Mouse (Mus musculus) forebrain, embryonic 11.5 days (tissue): ENCODE measurements at regions not wholly inside any gene's neighbourhood (a gene's known extent, or its start where the extent isn't known, plus 50 kb on each side); places are given as distances from the start of the nearest gene placed in this dataset.

ENCODE experiments used
- ATAC-seq: fragments of 200-750 bp; cut with Nextera tagmentation; replicated peaks from 2 replicates; pipeline ENCODE4 v1.8.0; 2017; ENCODE audit warnings: moderate TSS enrichment; ENCODE audit not compliant: low FRiP score
- DNase-seq: peaks from one replicate; pipeline ENCODE4 v3.0.0-alpha.2; 2017; ENCODE audit warnings: low spot score
- H3K27ac ChIP-seq: fragments of 300-500 bp; sonication (generic); 2 replicates; pipeline ENCODE4 v1.5.1; 2014; ENCODE audit warnings: low read depth, low read length
- H3K27me3 ChIP-seq: fragments of 300-500 bp; sonication (generic); 2 replicates; pipeline ENCODE4 v1.6.1; 2014; ENCODE audit warnings: mild to moderate bottlenecking, low read length, mixed read lengths; ENCODE audit not compliant: control insufficient read depth, insufficient read depth
- H3K36me3 ChIP-seq: fragments of 300-500 bp; sonication (generic); 2 replicates; pipeline ENCODE4 v1.6.1; 2014; ENCODE audit warnings: mild to moderate bottlenecking, low read length, moderate library complexity, mixed read lengths; ENCODE audit not compliant: control insufficient read depth, insufficient read depth
- H3K4me1 ChIP-seq: fragments of 300-500 bp; sonication (generic); replicated peaks from 2 replicates; pipeline ENCODE4 v1.6.1; 2014; ENCODE audit warnings: low read length, mixed read lengths; ENCODE audit not compliant: control insufficient read depth, insufficient read depth
- H3K4me2 ChIP-seq: fragments of 300-500 bp; sonication (generic); 2 replicates; pipeline ENCODE4 v1.6.1; 2014; ENCODE audit warnings: low read depth, mild to moderate bottlenecking, low read length, moderate library complexity, mixed read lengths; ENCODE audit not compliant: severe bottlenecking
- H3K4me3 ChIP-seq: fragments of 300-500 bp; sonication (generic); 2 replicates; pipeline ENCODE4 v1.5.1; 2014; ENCODE audit warnings: low read depth, low read length
- H3K9ac ChIP-seq: fragments of 300-500 bp; sonication (generic); 2 replicates; pipeline ENCODE4 v1.6.1; 2014; ENCODE audit warnings: low read length
- H3K9me3 ChIP-seq: fragments of 300-500 bp; sonication (generic); 2 replicates; pipeline ENCODE4 v1.6.1; 2016; ENCODE audit warnings: low read length, mixed read lengths; ENCODE audit not compliant: control insufficient read depth
- WGBS: fragments of 180-500 bp; shearing (Covaris S2); extraction: QIAGEN DNeasy Blood & Tissue Kit; methylation state at CpG from one replicate; pipeline ENCODE4 v1.1.7; 2014; 5-methylcytosine and 5-hydroxymethylcytosine counted together

DNA sequence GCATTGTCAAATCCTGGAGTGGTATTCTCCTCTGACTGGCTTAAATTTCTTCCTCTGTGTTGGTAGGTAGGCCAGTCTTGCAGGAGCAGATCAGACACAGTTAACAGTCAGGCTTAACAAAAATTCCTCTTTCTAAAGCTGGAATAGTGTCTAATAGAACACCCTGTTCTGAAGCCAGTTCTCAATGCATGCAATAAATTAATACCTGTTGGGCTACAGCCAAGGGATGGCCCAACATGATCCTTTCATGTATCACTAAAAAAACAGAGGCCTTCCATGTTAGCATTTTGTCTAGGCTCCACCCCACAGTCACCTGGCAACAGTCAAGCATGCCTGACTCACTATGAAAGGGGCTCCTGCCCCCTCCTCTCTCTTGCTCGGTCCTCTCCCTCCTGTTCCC lies 89.2 kb downstream of the Gm19935 start:
- Histone ChIP-seq H3K4me3 (no peak overlapping the region), H3K9ac (no peak overlapping the region), H3K4me2 (no peak overlapping the region), H3K27ac (no peak overlapping the region), H3K4me1 (no peaks in the 10 kb centered on the region), H3K27me3 (no peaks in the 10 kb centered on the region), H3K9me3 (no peaks in the 10 kb centered on the region), H3K36me3 (no peaks in the 10 kb centered on the region)
- DNase-seq (no peak), ATAC-seq (no peak)
- 24% methylated on average over 1 of the region's 1 CpGs for WGBS

DNA sequence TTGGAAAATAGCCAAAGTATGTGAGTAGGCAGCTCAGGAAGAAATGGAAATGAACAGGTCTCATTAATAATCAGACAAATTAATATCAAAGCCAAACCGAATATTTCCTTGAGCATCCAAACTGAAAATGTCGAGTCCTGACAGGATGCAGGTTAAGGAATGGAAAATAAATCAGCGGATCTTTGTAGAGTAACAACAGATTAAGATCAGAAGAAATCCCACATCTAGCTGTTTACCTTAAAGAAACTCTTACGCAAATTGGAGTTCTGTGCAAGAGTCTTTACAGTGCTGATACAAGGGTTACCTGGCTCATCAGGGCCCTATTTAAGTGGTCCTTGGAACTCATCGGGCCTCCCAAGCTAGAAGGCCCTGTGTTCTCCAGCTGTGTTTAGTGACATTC lies 92.0 kb downstream of the Gm19935 start:
- H3K27ac ChIP-seq, result no peak overlapping the region
- WGBS, result 91% methylated on average over 5 of the region's 5 CpGs
- no peak for DNase-seq

GRCm38 (mm10) chr8:90716436-90716835 lies 100.8 kb downstream of the Gm19935 start:
- Histone ChIP-seq H3K9me3 (no peaks in the 10 kb centered on the region), H3K4me2 (no peak overlapping the region), H3K4me3 (no peak overlapping the region), H3K27ac (no peak overlapping the region), H3K4me1 (no peaks in the 10 kb centered on the region), H3K9ac (no peak overlapping the region), H3K27me3 (no peaks in the 10 kb centered on the region), H3K36me3 (no peaks in the 10 kb centered on the region)
- no peak for DNase-seq
- 54% methylated on average over 3 of the region's 3 CpGs for WGBS
- ATAC-seq, result no peak

More for the DNA sequence above, 92.0 kb downstream of the Gm19935 start:
- Histone ChIP-seq H3K36me3 (no peaks in the 10 kb centered on the region), H3K27me3 (no peaks in the 10 kb centered on the region), H3K4me3 (no peak overlapping the region), H3K9ac (no peak overlapping the region), H3K4me2 (no peak overlapping the region), H3K4me1 (no peaks in the 10 kb centered on the region), H3K9me3 (no peaks in the 10 kb centered on the region)
- no peak for ATAC-seq

GRCm38 (mm10) chr8:90708524-90708923 lies 108.7 kb downstream of the Gm19935 start:
- peak; percentile 78 for DNase-seq
- ATAC-seq, result 0 out of 2 replicates have a peak, but pooled peaks have one; percentile 18
- no peaks in the 10 kb centered on the region for H3K36me3 ChIP-seq
- no peaks in the 10 kb centered on the region for H3K9me3 ChIP-seq
- H3K27ac ChIP-seq, result no peak overlapping the region
- H3K4me3 ChIP-seq, result no peak overlapping the region
- no peak overlapping the region for H3K9ac ChIP-seq
- WGBS, result 16% methylated on average over 5 of the region's 5 CpGs
- no peaks in the 10 kb centered on the region for H3K27me3 ChIP-seq
- no peak overlapping the region for H3K4me2 ChIP-seq
- H3K4me1 ChIP-seq, result no peaks in the 10 kb centered on the region

DNA sequence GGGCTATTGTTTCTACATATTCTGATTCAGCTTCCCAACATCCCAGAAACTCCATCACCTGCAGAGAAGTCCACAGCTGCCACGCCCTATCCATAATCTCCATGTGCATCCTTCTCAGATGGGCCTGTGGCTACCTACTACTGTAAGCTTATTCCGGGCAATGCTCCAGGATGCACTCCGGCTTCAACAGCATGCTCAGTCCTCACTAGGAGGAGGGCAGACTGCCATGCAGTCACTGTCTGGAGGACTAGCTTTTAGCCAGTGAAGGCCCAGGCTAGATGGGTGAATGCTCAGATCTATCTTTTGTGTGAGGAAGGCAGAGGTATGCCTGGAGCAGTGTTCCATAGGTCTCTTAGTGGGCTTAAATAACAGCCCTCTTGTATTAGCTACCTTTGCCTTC lies 124.7 kb downstream of the Gm19935 start:
- DNase-seq (no peak), ATAC-seq (no peak)
- no peaks in the 10 kb centered on the region for H3K27me3 ChIP-seq
- H3K36me3 ChIP-seq, result no peaks in the 10 kb centered on the region
- H3K9me3 ChIP-seq, result no peaks in the 10 kb centered on the region
- no peak overlapping the region for H3K4me3 ChIP-seq
- H3K9ac ChIP-seq, result no peak overlapping the region
- WGBS, result 93% methylated on average over 3 of the region's 3 CpGs
- no peak overlapping the region for H3K27ac ChIP-seq
- H3K4me1 ChIP-seq, result no peaks in the 10 kb centered on the region
- no peak overlapping the region for H3K4me2 ChIP-seq

DNA sequence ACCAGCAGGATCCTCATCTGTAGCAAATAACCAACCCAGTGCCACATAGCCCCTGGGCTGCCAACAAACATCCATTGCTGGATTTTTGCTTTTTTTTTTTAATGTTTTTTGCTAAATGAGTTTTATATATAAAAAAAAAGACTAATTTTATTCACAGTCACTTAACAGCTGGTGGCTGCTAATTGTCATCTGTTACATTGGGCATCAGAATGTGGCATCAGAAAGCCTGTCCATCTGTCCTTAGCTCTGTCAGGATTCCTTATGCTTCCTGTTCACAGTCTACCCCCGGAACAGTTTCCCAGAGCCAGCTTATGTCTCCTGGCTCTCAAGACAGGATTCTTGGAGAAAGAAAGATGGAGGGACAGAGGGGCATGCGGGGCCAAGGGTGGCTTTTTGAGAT lies 132.1 kb downstream of the Gm19935 start:
- WGBS, result 94% methylated on average over 2 of the region's 2 CpGs
- Histone ChIP-seq H3K4me3 (no peak overlapping the region), H3K27ac (no peak overlapping the region), H3K9me3 (no peaks in the 10 kb centered on the region), H3K27me3 (no peaks in the 10 kb centered on the region), H3K36me3 (no peaks in the 10 kb centered on the region), H3K4me1 (no peaks in the 10 kb centered on the region), H3K4me2 (no peak overlapping the region), H3K9ac (no peak overlapping the region)
- ATAC-seq (no peak), DNase-seq (no peak)

DNA sequence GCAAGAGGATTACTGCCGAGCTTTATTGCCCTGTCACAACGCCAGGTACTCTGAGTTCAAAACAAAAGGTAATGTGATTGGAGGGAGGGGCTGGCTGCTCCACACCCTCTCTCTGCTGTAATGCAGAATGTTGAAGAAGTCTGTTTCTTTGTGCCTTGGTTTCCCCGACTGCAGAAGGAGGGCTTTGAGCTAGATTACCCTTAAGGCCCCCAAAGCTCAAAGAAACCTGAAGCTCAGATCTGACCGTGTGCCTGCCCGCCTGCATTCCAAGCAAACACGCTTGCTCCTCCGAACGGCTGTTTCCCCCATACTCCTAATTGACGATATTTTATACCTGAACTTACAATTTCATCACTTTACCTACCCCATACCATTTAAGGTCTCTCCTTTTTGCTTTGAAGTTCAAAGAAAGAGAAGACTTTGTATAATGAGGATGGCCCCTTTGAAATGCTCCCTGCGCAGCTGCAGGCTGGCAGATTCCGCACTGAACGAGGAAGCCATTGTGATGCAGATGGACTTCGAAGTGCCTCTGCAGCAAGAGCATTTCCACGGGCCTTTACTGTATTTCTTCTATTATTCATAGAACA lies 146.6 kb downstream of the Gm19935 start:
- Histone ChIP-seq H3K9ac (peak overlapping the region; percentile 52), H3K36me3 (no peaks in the 10 kb centered on the region), H3K27me3 (no peaks in the 10 kb centered on the region), H3K9me3 (peaks cover 2% of the 10 kb centered on the region; the same call in 1 of the 2 replicates), H3K27ac (peak overlapping the region; percentile 43; the same call in 1 of the 2 replicates), H3K4me1 (peaks cover 3% of the 10 kb centered on the region; the same call in 1 of the 2 replicates), H3K4me2 (peak overlapping the region; percentile 58), H3K4me3 (peak overlapping the region; percentile 19)
- ATAC-seq (peak; percentile 67; the same call in 1 of the 2 replicates), DNase-seq (peak; percentile 56)
- under 1% methylated on average over 14 of the region's 14 CpGs for WGBS

DNA sequence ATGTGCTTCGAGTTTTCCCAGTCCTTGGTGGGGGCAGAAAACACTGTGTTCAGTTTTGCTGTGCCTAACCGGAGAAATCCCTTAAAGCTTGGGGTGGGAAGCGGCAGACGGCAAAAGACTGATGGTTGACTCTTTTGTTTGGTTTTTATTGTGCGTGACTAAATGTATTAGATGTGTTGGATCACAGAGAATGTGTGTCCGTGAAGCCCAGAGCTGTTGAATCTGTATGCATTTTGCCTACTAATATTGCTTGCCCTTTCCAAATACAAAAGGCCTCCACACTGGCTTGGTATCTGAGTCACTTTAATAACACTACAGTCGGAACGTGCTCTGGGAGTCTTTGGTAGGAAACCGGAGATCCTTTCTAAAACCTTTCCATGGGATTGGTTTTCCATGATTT lies 147.8 kb downstream of the Gm19935 start:
- Histone ChIP-seq H3K36me3 (no peaks in the 10 kb centered on the region), H3K27me3 (no peaks in the 10 kb centered on the region), H3K4me2 (no peak overlapping the region), H3K9ac (no peak overlapping the region), H3K4me3 (no peak overlapping the region), H3K27ac (no peak overlapping the region), H3K9me3 (peaks cover 5% of the 10 kb centered on the region; the same call in 1 of the 2 replicates), H3K4me1 (peaks cover 3% of the 10 kb centered on the region; the same call in 1 of the 2 replicates)
- WGBS, result 42% methylated on average over 9 of the region's 9 CpGs
- ATAC-seq (no peak), DNase-seq (no peak)

DNA sequence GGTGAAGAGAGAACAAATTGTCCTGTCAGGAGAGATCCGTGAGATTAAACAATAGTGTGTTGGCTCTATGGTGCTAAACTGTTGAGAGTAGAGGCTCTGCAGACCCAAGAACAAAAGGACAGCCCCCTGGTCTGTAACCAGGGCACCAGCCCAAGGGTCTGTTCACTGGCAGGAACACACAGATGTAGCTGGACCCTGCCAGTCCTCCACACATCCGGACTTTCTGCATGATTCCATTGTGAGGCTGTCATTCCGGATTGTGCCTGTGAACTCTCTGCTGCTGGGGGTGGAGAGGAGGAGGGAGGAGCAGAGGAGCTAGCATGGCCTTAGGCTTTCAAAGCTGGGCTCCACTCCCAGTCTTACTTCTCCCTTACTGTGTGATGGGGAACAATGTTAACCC lies 158.1 kb downstream of the Gm19935 start:
- H3K4me1 ChIP-seq, result no peaks in the 10 kb centered on the region
- H3K9ac ChIP-seq, result no peak overlapping the region
- ATAC-seq (no peak), DNase-seq (no peak)
- no peaks in the 10 kb centered on the region for H3K27me3 ChIP-seq
- WGBS, result 7% methylated on average over 3 of the region's 3 CpGs
- no peak overlapping the region for H3K4me3 ChIP-seq
- no peak overlapping the region for H3K27ac ChIP-seq
- H3K9me3 ChIP-seq, result peaks cover 6% of the 10 kb centered on the region; the same call in 1 of the 2 replicates
- no peaks in the 10 kb centered on the region for H3K36me3 ChIP-seq
- H3K4me2 ChIP-seq, result no peak overlapping the region
